Mouse (Mus musculus): ENCODE results near the gene Rhox9. TPM values are rescaled to one million over a fixed set of nuclear protein-coding genes. Genes with fewer than 3 reads are reported as not detected.
"Not testable (repeated sequence)": the region's sequence is repeated elsewhere in the genome, so short reads cannot be mapped to it uniquely, and the experiment has no call there.

Gene Rhox9
- not detected in 2 replicates for total RNA-seq (2021)
- long read RNA-seq, experiment 1: 0 reads
- long read RNA-seq, experiment 2: 0 reads

- DNase-seq: not testable (repeated sequence)
Observed at GRCm38 (mm10) chrX:37901670-37902069, at the start of gene Rhox9. Rhox9 (minus strand) TSS chrX:37901770.

DNA sequence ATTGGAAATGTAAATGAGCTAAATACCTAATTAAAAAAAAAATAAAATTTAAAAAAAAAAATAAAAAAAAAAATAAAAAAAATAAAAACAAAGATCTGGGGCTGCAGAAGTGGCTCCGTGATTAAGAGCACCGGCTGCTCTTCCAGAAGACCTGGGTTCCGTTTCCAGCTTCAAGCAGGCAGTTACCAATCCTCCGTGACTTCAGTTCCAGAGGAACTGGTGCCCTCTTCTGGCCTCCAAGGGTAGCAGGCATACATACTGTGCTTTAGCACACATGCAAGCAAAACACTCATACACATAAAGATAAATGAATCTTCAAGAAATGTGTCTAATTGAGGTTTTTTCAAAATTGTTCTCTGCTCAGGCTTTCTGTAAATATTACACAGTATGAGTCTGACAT lies 14.7 kb upstream of the Rhox9 start:
- peak; percentile 12 for DNase-seq

- DNase-seq: peak; percentile 32
Observed at GRCm38 (mm10) chrX:37908581-37908980, 7.0 kb upstream of the Rhox9 start.

DNA sequence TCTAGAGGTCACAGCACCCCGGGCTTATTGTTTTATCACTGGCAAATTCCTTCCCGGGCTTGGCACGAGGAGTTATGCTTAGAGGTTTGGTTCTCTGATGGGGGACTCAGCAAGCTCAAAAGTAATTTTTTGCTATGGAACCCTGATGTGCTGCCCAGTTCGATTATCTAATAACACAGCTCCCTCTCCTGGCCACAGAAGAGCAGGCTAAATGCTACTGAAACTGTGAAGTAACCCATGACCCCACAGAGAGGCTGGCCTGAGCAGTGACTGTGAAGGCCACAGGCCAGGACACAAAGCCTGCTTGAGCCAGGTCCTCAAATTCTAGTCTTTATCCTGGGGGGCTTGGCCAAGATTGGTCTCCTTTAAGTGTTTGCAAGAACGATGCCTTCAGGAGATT lies 2.2 kb upstream of the Rhox9 start:
- DNase-seq: peak; percentile 44

GRCm38 (mm10) chrX:37897132-37897531 lies 4.4 kb downstream of the Rhox9 start, which contains the start of gene Rhox7b:
Rhox7b (minus strand) TSS chrX:37897232.
- DNase-seq: not testable (repeated sequence)

DNA sequence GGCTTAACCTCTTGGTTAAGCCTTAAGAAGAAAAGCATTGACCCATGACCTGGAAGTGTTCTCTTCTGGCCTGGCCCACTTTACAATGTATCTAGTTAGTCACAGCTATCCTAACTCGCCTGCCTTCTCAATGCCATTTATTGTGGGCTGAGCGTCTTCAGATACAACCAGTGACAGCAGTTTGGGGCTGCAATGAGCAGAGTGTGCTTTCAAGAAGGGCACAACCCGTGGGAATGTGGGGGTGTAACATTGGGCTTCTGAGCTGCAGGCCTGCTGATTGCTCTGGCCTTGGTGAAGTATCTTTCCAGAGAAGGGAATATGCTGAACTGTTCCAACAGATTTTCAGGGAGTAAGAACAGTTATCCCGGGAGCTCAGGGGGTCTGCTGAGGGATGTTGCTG lies 22.7 kb downstream of the Rhox9 start, which contains the start of gene Rhox8:
Rhox8 (minus strand) TSS at position 101 of the 400 bp plus-strand sequence.
- DNase-seq: no peak

DNA sequence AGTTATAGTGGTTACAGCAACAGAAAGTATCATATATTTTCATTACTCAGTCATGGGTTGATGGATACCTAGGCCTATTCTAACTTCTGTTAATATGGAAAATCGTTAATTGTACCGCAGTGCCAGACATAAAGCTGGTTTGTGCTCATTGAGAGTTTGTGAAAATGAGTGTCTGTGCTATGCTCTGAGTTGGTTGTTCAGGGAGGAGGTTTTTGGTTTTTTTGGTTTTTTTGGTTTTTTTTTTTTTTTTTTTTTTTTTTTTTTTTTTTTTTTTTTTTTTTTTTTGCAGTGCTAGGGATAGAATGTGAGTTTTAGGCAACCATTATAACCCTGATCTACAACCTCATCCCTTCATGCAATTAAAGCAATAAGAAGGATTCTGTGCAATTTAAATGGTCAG lies 29.9 kb downstream of the Rhox9 start:
- DNase-seq: no peak

Other genes with a start within 250 kb of the Rhox9 start
- gene Rhox3h, start 233.0 kb downstream of the Rhox9 start, total RNA-seq (2021): not detected in 2 replicates
- not detected in 2 replicates for gene Rhox2h, start 228.5 kb downstream of the Rhox9 start, total RNA-seq (2021)
- gene Rhox5, start 96.9 kb downstream of the Rhox9 start, total RNA-seq (2021): not detected in 2 replicates
- not detected in 2 replicates for gene Rhox6, start 74.9 kb downstream of the Rhox9 start, total RNA-seq (2021)
- not detected in 2 replicates for gene Rhox7a, start 70.1 kb downstream of the Rhox9 start, total RNA-seq (2021)
- gene Rhox8, start 22.8 kb downstream of the Rhox9 start, total RNA-seq (2021): not detected in 2 replicates
- not detected in 2 replicates for gene Rhox7b, start 4.5 kb downstream of the Rhox9 start, total RNA-seq (2021)
- not detected in 2 replicates for gene Btg1-ps1, start 117.0 kb upstream of the Rhox9 start, total RNA-seq (2021)
- not detected in 2 replicates for gene Btg1-ps2, start 141.3 kb upstream of the Rhox9 start, total RNA-seq (2021)
- gene Rhox10, start 164.7 kb upstream of the Rhox9 start, total RNA-seq (2021): not detected in 2 replicates
- not detected in 2 replicates for gene Rhox11, start 183.4 kb upstream of the Rhox9 start, total RNA-seq (2021)
- not detected in 2 replicates for gene Rhox12, start 209.1 kb upstream of the Rhox9 start, total RNA-seq (2021)
- gene Rhox13, start 219.4 kb upstream of the Rhox9 start, total RNA-seq (2021): not detected in 2 replicates

Measured in adrenal gland, postnatal 14 days (tissue).